In the genomic region with DNA sequence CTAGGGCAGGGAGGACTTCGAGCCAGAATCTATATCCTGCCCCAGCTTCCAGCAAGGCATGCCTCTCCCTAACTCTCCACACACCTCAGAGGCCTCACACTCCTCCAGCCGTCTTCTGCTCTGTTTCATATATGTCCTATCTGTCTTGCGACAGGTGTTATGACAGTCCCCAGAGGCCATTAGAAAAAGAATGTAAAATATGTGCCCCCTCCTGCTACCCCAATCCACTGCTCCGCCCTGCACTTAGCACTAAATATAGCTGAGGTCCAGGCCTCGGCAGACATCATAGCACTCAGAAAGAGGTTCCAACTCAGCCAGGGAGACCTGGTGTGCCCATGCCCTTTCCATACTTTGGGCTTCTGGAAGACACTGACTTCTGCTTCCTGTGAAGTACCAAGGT, we compare ENCODE assay signal across 16 mouse cellular contexts. TPM values are rescaled to one million over a fixed set of nuclear protein-coding genes. Genes with fewer than 3 reads are reported as not detected.
DNase-seq lines count a peak whose midpoint lies in the region; ATAC-seq and TF ChIP-seq lines count a peak whose summit lies in the region.
"Had no signal": no experiment of that assay in that cellular context is flagged by ENCODE, and none has a peak within 500 bp of the region (broad histone marks: within the 10 kb centered on the region; RNA-seq: fewer than 3 reads in every experiment).

No protein-coding gene starts in this region.

- TF ChIP-seq POLR2A in heart, adult 2 months (IDR thresholded peaks at IDR 0.05; ENCODE audit: insufficient read depth, low read depth, low read length): peak; percentile 87

- TF ChIP-seq CTCF in heart, adult 2 months (IDR thresholded peaks at IDR 0.05): no peak

- H3K27me3 ChIP-seq in heart, adult 2 months (ENCODE audit: control insufficient read depth, insufficient read depth, low read length): no peaks in the 10 kb centered on the region
- H3K27me3 ChIP-seq in heart, embryonic 11.5 days (ENCODE audit: control insufficient read depth, insufficient read depth, low read length): no peaks in the 10 kb centered on the region
- H3K27me3 ChIP-seq in heart, embryonic 14.5 days (ENCODE audit: control insufficient read depth, insufficient read depth, low read length): no peaks in the 10 kb centered on the region
- no peaks in the 10 kb centered on the region for H3K27me3 ChIP-seq in limb, embryonic 13.5 days
- H3K27me3 ChIP-seq: forebrain, embryonic 13.5 days; midbrain, embryonic 13.5 days had no signal

- peak; percentile 74 for TF ChIP-seq EP300 in heart, adult 2 months (IDR thresholded peaks at IDR 0.05; ENCODE audit: insufficient read depth, low read depth, low read length)

- no peak; the same call in 1 of the 2 replicates for ATAC-seq in heart, embryonic 11.5 days (replicated peaks; ENCODE audit: insufficient number of reproducible peaks, low FRiP score, low TSS enrichment)
- peak; percentile 66 for ATAC-seq in heart, embryonic 14.5 days (ENCODE audit: insufficient number of reproducible peaks, insufficient read depth, low FRiP score, low read depth)
- ATAC-seq in limb, embryonic 13.5 days (ENCODE audit: low FRiP score, low read depth): peak; percentile 26; the same call in 1 of the 2 replicates
- ATAC-seq: forebrain, embryonic 13.5 days; midbrain, embryonic 13.5 days had no signal

- H3K79me2 ChIP-seq in heart, adult 2 months (replicated peaks; ENCODE audit: control insufficient read depth, insufficient read depth, low read length): no peaks in the 10 kb centered on the region

- H3K9me3 ChIP-seq in heart, embryonic 11.5 days (replicated peaks; ENCODE audit: control insufficient read depth, low read length): no peaks in the 10 kb centered on the region
- H3K9me3 ChIP-seq in heart, embryonic 14.5 days (ENCODE audit: control insufficient read depth, low read length): no peaks in the 10 kb centered on the region
- H3K9me3 ChIP-seq in limb, embryonic 13.5 days: no peaks in the 10 kb centered on the region
- H3K9me3 ChIP-seq: forebrain, embryonic 13.5 days; midbrain, embryonic 13.5 days had no signal

- peaks cover 1% of the 10 kb centered on the region; the same call in 1 of the 2 replicates for H3K4me1 ChIP-seq in heart, adult 2 months (ENCODE audit: control insufficient read depth, insufficient read depth, low read length)
- peaks cover 27% of the 10 kb centered on the region for H3K4me1 ChIP-seq in heart, embryonic 11.5 days (ENCODE audit: control insufficient read depth, insufficient read depth, low read length)
- H3K4me1 ChIP-seq in heart, embryonic 14.5 days (ENCODE audit: control insufficient read depth in 2 of 2, insufficient read depth in 2 of 2, low read length in 2 of 2): peaks cover 25 to 41% of the 10 kb centered on the region in 2 experiments
- H3K4me1 ChIP-seq in limb, embryonic 13.5 days: peaks cover 15% of the 10 kb centered on the region
- H3K4me1 ChIP-seq: midbrain, embryonic 13.5 days had no signal

- no peaks in the 10 kb centered on the region for H3K36me3 ChIP-seq in heart, adult 2 months (ENCODE audit: control insufficient read depth, insufficient read depth, low read length)
- H3K36me3 ChIP-seq in heart, embryonic 11.5 days (ENCODE audit: control insufficient read depth, insufficient read depth, low read length): peaks cover 6% of the 10 kb centered on the region; the same call in 1 of the 2 replicates
- H3K36me3 ChIP-seq in heart, embryonic 14.5 days (ENCODE audit: control insufficient read depth, insufficient read depth, low read length): peaks cover 38% of the 10 kb centered on the region
- no peaks in the 10 kb centered on the region for H3K36me3 ChIP-seq in limb, embryonic 13.5 days
- H3K36me3 ChIP-seq: midbrain, embryonic 13.5 days had no signal

- peak; percentile 44 to 58 for DNase-seq in heart, adult 2 months
- no peak for DNase-seq in heart, postnatal 25 days (ENCODE audit: low spot score)
- no peak for DNase-seq in gastrocnemius, postnatal 14 days
- no peak for DNase-seq in kidney, postnatal 14 days
- DNase-seq: kidney, adult 8-10 months; kidney, postnatal 4 days; lung, adult 18-20 months; retina, postnatal 1 day; right cerebral cortex, postnatal 4 days; thymus, adult 18-20 months had no signal

- peak overlapping the region; percentile 69 for H3K4me2 ChIP-seq in heart, embryonic 11.5 days
- H3K4me2 ChIP-seq in heart, embryonic 14.5 days (ENCODE audit: low read length): peak overlapping the region; percentile 72
- no peak overlapping the region for H3K4me2 ChIP-seq in limb, embryonic 13.5 days (replicated peaks)
- H3K4me2 ChIP-seq: forebrain, embryonic 13.5 days; midbrain, embryonic 13.5 days had no signal

- WGBS in heart, adult 2 months: 46% methylated on average over 5 of the region's 5 CpGs
- 25% methylated on average over 5 of the region's 5 CpGs for WGBS in heart, embryonic 11.5 days (ENCODE audit: insufficient replicate concordance)
- 14% methylated on average over 5 of the region's 5 CpGs for WGBS in heart, embryonic 14.5 days
- 64% methylated on average over 5 of the region's 5 CpGs for WGBS in limb, embryonic 13.5 days

- H3K4me3 ChIP-seq in heart, adult 2 months: peak overlapping the region; percentile 48
- peak overlapping the region; percentile 58 for H3K4me3 ChIP-seq in heart, embryonic 11.5 days (ENCODE audit: low read depth, low read length)
- peak overlapping the region; percentile 73 to 91 for H3K4me3 ChIP-seq in heart, embryonic 14.5 days (ENCODE audit: control insufficient read depth in 1 of 2, insufficient read depth in 1 of 2, low read depth in 1 of 2, low read length in 2 of 2)
- H3K4me3 ChIP-seq in limb, embryonic 13.5 days: no peak overlapping the region
- H3K4me3 ChIP-seq: forebrain, embryonic 13.5 days; midbrain, embryonic 13.5 days had no signal

- H3K9ac ChIP-seq in heart, adult 2 months (ENCODE audit: low read depth, low read length): peak overlapping the region; percentile 84
- peak overlapping the region; percentile 88 for H3K9ac ChIP-seq in heart, embryonic 11.5 days (ENCODE audit: low read depth, low read length)
- peak overlapping the region; percentile 98 for H3K9ac ChIP-seq in heart, embryonic 14.5 days (ENCODE audit: low read length)
- no peak overlapping the region for H3K9ac ChIP-seq in limb, embryonic 13.5 days
- H3K9ac ChIP-seq: forebrain, embryonic 13.5 days; midbrain, embryonic 13.5 days had no signal

- intact Hi-C loops in heart, adult 2 months (cut with DNase I): loop anchor here (2.0 kb wide), 1 partner anchor 58 kb away; no protein-coding TSS in a partner anchor
- intact Hi-C loops in heart, postnatal 25 days (cut with DNase I): loop anchor here (2.0 kb wide), 2 partner anchors 52 to 78 kb away; no protein-coding TSS in a partner anchor
- intact Hi-C loops in gastrocnemius, postnatal 14 days (cut with DNase I; ENCODE audit: low total_unique reads): no loop called here

- H3K27ac ChIP-seq in heart, adult 2 months: peak overlapping the region; percentile 97
- peak overlapping the region; percentile 95 for H3K27ac ChIP-seq in heart, embryonic 11.5 days (ENCODE audit: low read depth, low read length)
- peak overlapping the region; percentile 98 to 99 for H3K27ac ChIP-seq in heart, embryonic 14.5 days (replicated peaks in 1 of 2; ENCODE audit: control insufficient read depth in 1 of 2, insufficient read depth in 1 of 2, low read depth in 2 of 2, low read length in 2 of 2)
- H3K27ac ChIP-seq in limb, embryonic 13.5 days: peak overlapping the region; percentile 67; the same call in 1 of the 2 replicates
- H3K27ac ChIP-seq: forebrain, embryonic 13.5 days; midbrain, embryonic 13.5 days had no signal

RNA-seq across cellular contexts. Expression of gene Xirp1, which starts 2.2 kb away (rescaled TPM):
- total RNA-seq in heart, adult 2 months (2021): 100 to 1,000 TPM; 118 to 133 TPM
- 55.5 and 72.8 TPM in 2 replicates for polyA plus RNA-seq in heart, adult 2 months (2012; rRNA removed)
- 100 to 1,000 TPM; 125 to 136 TPM for total RNA-seq in heart, postnatal 25 days (2021)
- polyA plus RNA-seq in heart, embryonic 11.5 days (2014; fragmentation: Nextera tagmentation; extraction: Ambion mirVana): 38.2 and 64.5 TPM in 2 replicates
- polyA plus RNA-seq in heart, embryonic 14.5 days (2014; fragmentation: Nextera tagmentation; extraction: Ambion mirVana): 57.1 and 59.9 TPM in 2 replicates
- polyA plus RNA-seq in limb, embryonic 13.5 days (2015; fragmentation: Nextera tagmentation; extraction: Ambion mirVana): 0.70 and 1.0 TPM in 2 replicates
- total RNA-seq in gastrocnemius, postnatal 14 days (2021): 100 to 1,000 TPM in 1 of 2 experiments, 10 to 100 TPM in 1; 47.9 to 100 TPM
- total RNA-seq: neutrophil, adult 5-6 weeks had no signal
- polyA plus RNA-seq: forebrain, embryonic 13.5 days had no signal

RNA-seq across cellular contexts. Expression of gene Csrnp1, which starts 36.7 kb away (rescaled TPM):
- 10 to 100 TPM; 21.1 to 21.6 TPM for total RNA-seq in heart, adult 2 months (2021)
- polyA plus RNA-seq in heart, adult 2 months (2012; rRNA removed): 23.6 and 28.7 TPM in 2 replicates
- 10 to 100 TPM in 1 of 2 experiments, 1 to 10 TPM in 1; 10.0 to 13.3 TPM for total RNA-seq in heart, postnatal 25 days (2021)
- polyA plus RNA-seq in heart, embryonic 11.5 days (2014; fragmentation: Nextera tagmentation; extraction: Ambion mirVana): 3.3 and 4.2 TPM in 2 replicates
- polyA plus RNA-seq in heart, embryonic 14.5 days (2014; fragmentation: Nextera tagmentation; extraction: Ambion mirVana): 1.7 and 3.2 TPM in 2 replicates
- polyA plus RNA-seq in limb, embryonic 13.5 days (2015; fragmentation: Nextera tagmentation; extraction: Ambion mirVana): 4.5 and 6.4 TPM in 2 replicates
- total RNA-seq in gastrocnemius, postnatal 14 days (2021): 1 to 10 TPM; 1.9 to 2.5 TPM

RNA-seq across cellular contexts. Expression of gene Cx3cr1, which starts 48.5 kb away (rescaled TPM):
- 1 to 10 TPM; 1.2 to 3.7 TPM for total RNA-seq in heart, adult 2 months (2021)
- 4.4 and 6.4 TPM in 2 replicates for polyA plus RNA-seq in heart, adult 2 months (2012; rRNA removed)
- total RNA-seq in heart, postnatal 25 days (2021): 1 to 10 TPM; 3.0 to 5.1 TPM
- polyA plus RNA-seq in heart, embryonic 11.5 days (2014; fragmentation: Nextera tagmentation; extraction: Ambion mirVana): 2.3 and 3.1 TPM in 2 replicates
- 7.5 and 9.0 TPM in 2 replicates for polyA plus RNA-seq in heart, embryonic 14.5 days (2014; fragmentation: Nextera tagmentation; extraction: Ambion mirVana)
- 10.2 and 11.0 TPM in 2 replicates for polyA plus RNA-seq in limb, embryonic 13.5 days (2015; fragmentation: Nextera tagmentation; extraction: Ambion mirVana)
- 1 to 10 TPM in 1 of 2 experiments, under 1 TPM in 1; 0.91 to 1.9 TPM for total RNA-seq in gastrocnemius, postnatal 14 days (2021)

Comparison
In these comparisons a context has a peak if more than half of its experiments do, and no peak if none do; other contexts are left out.
1. DNase-seq: peak in heart, adult 2 months (2 of 2); none in heart, postnatal 25 days (single experiment), gastrocnemius, postnatal 14 days (single experiment) and kidney, postnatal 14 days (single experiment).
2. RNA of gene Xirp1, which starts 2.2 kb away (polyA plus RNA-seq): 57.1 to 59.9 TPM in heart, embryonic 14.5 days, 55.5 to 72.8 TPM in heart, adult 2 months and 38.2 to 64.5 TPM in heart, embryonic 11.5 days; 0.70 to 1.0 TPM in limb, embryonic 13.5 days; every median in the first group is over 10 times any median in the second.
3. Peak in every context shown above with its lines, with median percentiles within 50 percentile points of each other: H3K27ac ChIP-seq.